Comparison of ENCODE assay signal across 8 mouse cellular contexts in genomic region chr7:121258826-121259496, GRCm38 (mm10).
A peak's percentile ranks its signal among the peaks of the same experiment; 100 is the strongest.
DNase-seq lines count a peak whose midpoint lies in the region; ATAC-seq and TF ChIP-seq lines count a peak whose summit lies in the region.

No protein-coding gene starts in this region.

- no peak overlapping the region for H3K4me2 ChIP-seq in heart, postnatal 0 days (ENCODE audit: low read depth, low read length)
- H3K4me2 ChIP-seq in midbrain, postnatal 0 days (ENCODE audit: low read depth, low read length, poor library complexity, severe bottlenecking): no peak overlapping the region

- H3K9ac ChIP-seq in heart, postnatal 0 days (replicated peaks; ENCODE audit: low read depth, low read length): no peak overlapping the region
- H3K9ac ChIP-seq in midbrain, postnatal 0 days (replicated peaks; ENCODE audit: low read length, poor library complexity, severe bottlenecking): no peak overlapping the region

- DNase-seq in heart, postnatal 0 days (ENCODE audit: low spot score): peak; percentile 52
- DNase-seq in heart, adult 11 months: no peak
- DNase-seq in 416B (ENCODE audit: low read depth) (peak; percentile 66), ZHBTc4 (ENCODE audit: low read depth, low spot score) (peak; percentile 70)
- peak; percentile 56 for DNase-seq in embryo, embryonic 9.5 days (ENCODE audit: extremely low spot score)
- DNase-seq in kidney, postnatal 36 days: peak; percentile 25 to 40
- peak; percentile 58 for DNase-seq in midbrain, postnatal 0 days (ENCODE audit: low spot score)
- no peak for DNase-seq in ovary, postnatal 36 days (ENCODE audit: low spot score)

- H3K27me3 ChIP-seq in heart, postnatal 0 days (ENCODE audit: control insufficient read depth, insufficient read depth, low read length): no peaks in the 10 kb centered on the region; the same call in 1 of the 2 replicates
- H3K27me3 ChIP-seq in midbrain, postnatal 0 days (ENCODE audit: insufficient read depth, low read length): no peaks in the 10 kb centered on the region

- H3K4me3 ChIP-seq in heart, postnatal 0 days (ENCODE audit: low read depth, low read length): no peak overlapping the region
- no peak overlapping the region for H3K4me3 ChIP-seq in midbrain, postnatal 0 days (ENCODE audit: low read depth, low read length)

- no peak for ATAC-seq in heart, postnatal 0 days (ENCODE audit: insufficient read depth, low read depth)
- ATAC-seq in midbrain, postnatal 0 days (ENCODE audit: low FRiP score): no peak

- no peak for TF ChIP-seq EP300 in heart, postnatal 0 days (IDR thresholded peaks at IDR 0.05; ENCODE audit: low read depth)

- no peaks in the 10 kb centered on the region for H3K4me1 ChIP-seq in heart, postnatal 0 days (ENCODE audit: control insufficient read depth, insufficient read depth)
- no peaks in the 10 kb centered on the region for H3K4me1 ChIP-seq in midbrain, postnatal 0 days (ENCODE audit: insufficient read depth, low read length)

- no peaks in the 10 kb centered on the region for H3K36me3 ChIP-seq in heart, postnatal 0 days (replicated peaks; ENCODE audit: control insufficient read depth, insufficient read depth, low read length)
- no peaks in the 10 kb centered on the region for H3K36me3 ChIP-seq in midbrain, postnatal 0 days (ENCODE audit: insufficient read depth, low read length)

- 43% methylated on average over 12 of the region's 12 CpGs for WGBS in heart, postnatal 0 days
- 41% methylated on average over 12 of the region's 12 CpGs for WGBS in midbrain, postnatal 0 days

- H3K27ac ChIP-seq in heart, postnatal 0 days (ENCODE audit: low read depth): no peak overlapping the region
- H3K27ac ChIP-seq in midbrain, postnatal 0 days (ENCODE audit: low read depth, low read length): no peak overlapping the region

- no peaks in the 10 kb centered on the region for H3K9me3 ChIP-seq in heart, postnatal 0 days (replicated peaks; ENCODE audit: control insufficient read depth, low read length)
- no peaks in the 10 kb centered on the region for H3K9me3 ChIP-seq in midbrain, postnatal 0 days (ENCODE audit: low read length)

- peak; percentile 78 for TF ChIP-seq CTCF in heart, postnatal 0 days (IDR thresholded peaks at IDR 0.05; ENCODE audit: low read depth)
- TF ChIP-seq CTCF in midbrain, postnatal 0 days (IDR thresholded peaks at IDR 0.05): peak; percentile 82

Comparison
In these comparisons a context has a peak if more than half of its experiments do, and no peak if none do; other contexts are left out.
1. DNase-seq: peak in heart, postnatal 0 days (single experiment), 416B (single experiment), ZHBTc4 (single experiment), embryo, embryonic 9.5 days (single experiment), kidney, postnatal 36 days (2 of 2) and midbrain, postnatal 0 days (single experiment); none in heart, adult 11 months (single experiment) and ovary, postnatal 36 days (single experiment).